Mouse (Mus musculus) right cerebral cortex, adult 18-20 months (tissue): ENCODE measurements around the gene Tgfb3.

Experiments
- DNase-seq: peaks from one replicate; pipeline ENCODE4 v3.0.0; 2022; ENCODE audit warnings: mixed read lengths

Tgfb3 gene

GRCm38 (mm10) chr12:86078553-86079201 is at the start of gene Tgfb3:
Tgfb3 (minus strand) TSS chr12:86079041.
- peak; percentile 58 for DNase-seq

DNA sequence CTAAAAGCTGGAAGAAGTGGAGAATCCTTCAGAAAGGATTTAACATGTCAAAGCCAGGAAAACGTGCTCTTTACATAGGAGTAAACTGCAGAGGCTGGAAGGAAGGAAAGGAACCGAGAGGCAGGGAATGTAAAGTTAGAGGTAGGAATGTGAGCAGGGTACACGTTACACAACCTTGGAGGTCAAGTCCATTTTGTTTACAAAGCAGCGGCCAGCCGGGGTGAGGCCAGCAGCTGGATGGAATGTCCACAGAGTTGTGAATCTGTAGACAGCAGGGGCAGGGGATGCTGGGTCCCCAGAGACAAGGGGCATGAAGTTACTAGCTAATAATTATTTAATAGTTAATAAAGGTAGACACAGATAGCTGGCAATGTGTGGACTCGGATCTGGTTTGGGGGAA is 49.3 kb upstream of the Tgfb3 start:
- DNase-seq: no peak

- no peak for DNase-seq
These were observed 45.2 kb upstream of the Tgfb3 start for GRCm38 (mm10) chr12:86124016-86124415.

GRCm38 (mm10) chr12:86116295-86116835 is 37.5 kb upstream of the Tgfb3 start:
- DNase-seq: no peak

DNA sequence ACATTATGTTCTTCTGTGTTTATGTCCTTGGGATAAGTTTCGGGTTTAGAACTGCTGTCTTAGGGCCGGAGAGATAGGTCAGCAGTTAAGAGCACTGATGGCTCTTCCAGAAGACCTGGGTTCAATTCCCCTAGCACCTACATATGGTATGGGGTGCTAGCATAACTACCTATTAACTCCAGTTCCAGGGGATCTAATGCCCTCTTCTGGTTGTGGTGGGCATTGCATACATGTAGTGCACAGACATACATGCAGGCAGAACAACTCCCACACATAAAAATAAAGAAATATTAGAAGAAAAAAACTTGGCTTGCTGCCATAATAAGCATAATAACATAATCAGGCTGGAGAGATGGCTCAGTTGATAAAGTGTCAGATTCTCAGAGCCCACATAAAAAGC is 31.8 kb upstream of the Tgfb3 start:
- no peak for DNase-seq

DNA sequence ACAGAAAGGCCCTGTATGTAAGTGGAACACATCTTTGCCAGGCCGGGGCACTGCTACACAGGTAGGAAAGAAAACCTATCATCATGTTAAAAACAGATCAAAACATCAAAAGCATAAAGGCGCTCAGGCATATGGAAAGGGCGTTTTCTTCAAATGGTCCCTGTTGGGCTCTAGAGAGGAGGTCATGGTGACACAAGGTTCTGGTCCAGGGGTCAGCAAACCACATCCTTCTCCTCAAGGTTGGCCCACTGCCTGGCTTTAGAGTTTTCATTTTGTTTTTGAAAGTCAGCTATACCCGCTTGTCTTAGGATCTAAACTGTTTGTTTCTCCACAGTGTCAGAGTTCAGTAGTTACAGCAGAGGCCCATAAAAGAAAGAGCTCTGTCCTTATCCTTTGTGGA is 30.7 kb upstream of the Tgfb3 start:
- no peak for DNase-seq

- no peak for DNase-seq
These were observed 28.8 kb upstream of the Tgfb3 start for GRCm38 (mm10) chr12:86107645-86108044.

- no peak for DNase-seq
These were observed 27.2 kb upstream of the Tgfb3 start for GRCm38 (mm10) chr12:86106086-86106485.

GRCm38 (mm10) chr12:86105546-86105945 is 26.7 kb upstream of the Tgfb3 start:
- no peak for DNase-seq

- no peak for DNase-seq
These were observed 25.5 kb upstream of the Tgfb3 start for GRCm38 (mm10) chr12:86104297-86104696.

GRCm38 (mm10) chr12:86103852-86104251 is 25.0 kb upstream of the Tgfb3 start:
- no peak for DNase-seq

GRCm38 (mm10) chr12:86103391-86103790 is 24.6 kb upstream of the Tgfb3 start:
- DNase-seq: peak; percentile 59

- no peak for DNase-seq
These were observed 23.8 kb upstream of the Tgfb3 start for GRCm38 (mm10) chr12:86102686-86103085.

- no peak for DNase-seq
These were observed 21.9 kb upstream of the Tgfb3 start for GRCm38 (mm10) chr12:86100711-86101110.

GRCm38 (mm10) chr12:86097781-86098180 is 18.9 kb upstream of the Tgfb3 start:
- no peak for DNase-seq

- no peak for DNase-seq
These were observed 17.0 kb upstream of the Tgfb3 start for GRCm38 (mm10) chr12:86095806-86096205.

- DNase-seq: no peak
These were observed 15.2 kb upstream of the Tgfb3 start for GRCm38 (mm10) chr12:86094075-86094474.

GRCm38 (mm10) chr12:86091601-86092132 is 12.8 kb upstream of the Tgfb3 start:
- no peak for DNase-seq

DNA sequence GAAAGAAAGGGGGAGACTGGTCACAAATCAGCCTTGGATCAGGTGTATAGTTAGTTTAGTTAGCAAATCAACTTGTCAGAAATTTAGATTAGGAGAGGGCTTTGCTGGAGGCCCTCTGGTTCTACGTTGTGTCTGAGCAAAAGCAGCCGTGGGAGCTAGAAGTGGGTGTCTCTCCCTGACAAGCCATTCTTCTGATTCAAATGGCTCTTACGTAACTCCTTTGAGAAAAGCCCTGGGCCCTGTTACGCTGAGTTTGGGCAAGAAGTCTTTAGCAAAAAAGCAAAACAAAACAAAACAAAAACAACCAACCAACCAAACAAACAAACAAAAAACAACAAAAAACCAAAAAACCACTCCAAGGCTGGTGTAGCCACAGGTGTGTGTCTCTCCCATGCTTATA is 11.9 kb upstream of the Tgfb3 start:
- peak; percentile 39 for DNase-seq

DNA sequence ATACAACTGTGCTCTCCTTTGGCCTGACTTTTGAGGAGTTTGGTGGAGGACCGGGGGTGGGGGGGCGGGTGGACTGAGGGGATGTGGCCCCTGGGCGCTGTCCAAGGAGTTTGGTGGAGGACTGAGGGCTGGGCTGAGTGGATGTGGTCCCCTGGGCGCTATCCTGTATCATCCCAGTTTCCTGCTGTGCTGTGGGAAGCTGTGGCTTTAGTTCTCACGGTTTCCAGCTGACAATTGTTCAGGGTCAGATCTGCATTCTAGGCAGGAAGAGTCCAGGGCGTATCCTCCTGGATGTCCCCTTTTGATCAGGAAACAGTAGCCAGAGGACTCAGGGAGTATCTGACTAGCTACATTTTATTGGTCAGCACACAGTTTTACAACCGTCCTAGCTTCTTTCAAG is 9.2 kb upstream of the Tgfb3 start:
- DNase-seq: no peak

DNA sequence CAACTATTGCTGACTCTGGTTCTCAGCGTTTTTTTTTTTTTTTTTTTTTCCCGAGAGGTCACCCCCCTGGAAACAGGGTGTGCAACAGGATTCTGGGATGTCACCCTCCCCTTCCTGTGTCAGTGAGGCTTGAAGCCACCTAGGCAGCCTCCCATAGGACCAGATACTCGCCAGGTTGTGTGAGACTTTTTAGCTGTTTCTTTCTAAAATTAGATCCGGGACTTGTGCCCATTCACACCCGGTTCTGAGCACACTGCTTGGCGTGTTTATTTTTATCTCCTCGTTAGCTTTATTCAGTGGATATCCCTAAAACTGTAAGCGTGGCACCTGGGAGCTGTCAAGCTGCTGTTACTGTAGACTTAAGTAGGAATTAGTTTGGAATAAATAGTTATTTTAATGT is 7.7 kb upstream of the Tgfb3 start:
- DNase-seq: peak; percentile 49

DNA sequence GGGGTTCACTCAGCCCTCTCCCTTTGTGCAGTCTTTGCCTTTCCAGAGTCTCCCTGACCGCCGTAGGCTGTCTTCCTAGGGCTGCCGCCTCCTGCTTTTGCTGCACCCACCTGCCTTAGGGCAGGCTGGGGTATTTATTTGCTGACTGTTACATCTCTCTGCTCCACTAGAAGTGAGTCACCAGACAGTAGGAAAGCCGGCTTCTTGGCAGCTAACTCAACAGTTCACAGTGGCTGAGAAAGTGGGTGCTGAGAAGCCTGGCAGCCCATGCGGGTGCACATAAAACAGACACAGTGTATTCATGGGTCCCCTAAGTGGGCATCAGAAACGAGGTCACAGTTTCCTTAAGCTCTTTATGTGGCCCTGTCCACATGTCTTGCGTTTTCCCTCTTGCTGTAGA is 7.0 kb upstream of the Tgfb3 start:
- DNase-seq: peak; percentile 81

GRCm38 (mm10) chr12:86082481-86083012 is 3.7 kb upstream of the Tgfb3 start, which contains the start of gene Ift43:
Ift43 (plus strand) TSS chr12:86082541.
- DNase-seq: peak; percentile 87

DNA sequence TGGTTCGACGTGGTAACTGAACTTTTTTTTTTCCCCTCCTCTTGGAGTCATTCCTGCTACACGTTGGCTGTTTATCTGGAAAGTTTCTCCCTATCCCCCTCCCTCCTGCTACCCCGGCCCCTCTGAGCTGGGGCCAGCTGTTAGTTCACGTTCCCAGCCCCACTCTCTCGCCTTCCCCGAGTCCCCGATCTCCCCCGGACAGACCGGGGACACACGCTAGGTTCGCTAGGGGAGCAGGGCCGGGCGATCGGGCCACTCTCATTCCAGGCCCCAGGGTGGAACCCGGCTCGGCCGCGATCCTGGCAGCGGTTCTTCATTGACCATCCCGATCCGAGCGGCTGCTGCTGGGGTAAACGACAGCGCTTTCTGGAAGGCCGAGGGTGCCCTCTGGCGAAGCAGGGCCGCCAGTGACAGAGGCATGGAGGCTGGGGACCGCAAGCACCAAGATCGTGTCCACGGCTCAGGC is 394 bp upstream of the Tgfb3 start:
- peak; percentile 93 for DNase-seq
